Mouse (Mus musculus) myocyte (in vitro differentiated cells): ENCODE measurements around the gene Mterf1a.
"Not testable (repeated sequence)": the region's sequence is repeated elsewhere in the genome, so short reads cannot be mapped to it uniquely, and the experiment has no call there.

Experiments used
- MAX ChIP-seq: IDR thresholded peaks from one replicate; pipeline ENCODE4 v1.6.1; 2011; ENCODE audit warnings: low read depth, mild to moderate bottlenecking, control low read depth
- MYOD1 ChIP-seq, 3 experiments: IDR thresholded peaks; one replicate each; pipeline ENCODE4 v1.6.1; 2011; ENCODE audit warnings: control low read depth in 2 of 3, low read depth in 2 of 3, mild to moderate bottlenecking in 2 of 3, moderate library complexity in 1 of 3; ENCODE audit not compliant: insufficient read length in 2 of 3, control insufficient read depth in 1 of 3
- POLR2A ChIP-seq: IDR thresholded peaks from one replicate; pipeline ENCODE4 v1.6.1; 2011; ENCODE audit warnings: low read depth, mild to moderate bottlenecking, control low read depth, moderate library complexity; ENCODE audit not compliant: insufficient read length
- POLR2AphosphoS2 ChIP-seq: IDR thresholded peaks from one replicate; pipeline ENCODE4 v1.6.1; 2011; ENCODE audit warnings: low read depth, control low read depth; ENCODE audit not compliant: insufficient read length
- REST ChIP-seq: IDR thresholded peaks from one replicate; pipeline ENCODE4 v1.6.1; 2011; ENCODE audit warnings: mild to moderate bottlenecking, control low read depth, moderate library complexity; ENCODE audit not compliant: insufficient read depth, insufficient read length
- USF1 ChIP-seq: IDR thresholded peaks from one replicate; pipeline ENCODE4 v1.6.1; 2011; ENCODE audit warnings: low read depth, mild to moderate bottlenecking, control low read depth, moderate library complexity

DNA sequence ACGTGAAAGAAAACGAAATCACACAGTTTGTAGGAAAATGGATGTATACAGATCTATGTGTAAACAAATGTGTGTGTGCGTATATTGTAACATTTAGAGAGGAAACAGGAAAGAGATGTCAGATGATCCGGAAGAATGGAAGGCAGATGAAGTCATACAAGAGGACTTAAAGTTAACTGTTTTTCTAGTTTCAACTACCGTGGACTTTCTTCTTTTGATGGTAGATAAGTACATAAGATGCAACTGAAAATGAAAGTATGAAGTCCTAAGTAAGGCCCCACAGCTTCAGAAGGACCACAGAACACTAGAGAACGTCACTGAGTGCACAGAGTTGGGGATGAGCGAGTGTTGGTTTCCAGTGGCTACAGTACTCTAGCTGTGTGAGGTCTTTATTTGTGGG is 6.9 kb downstream of the Mterf1a start:
- TF ChIP-seq USF1; REST; MAX; MYOD1 (IDR thresholded peaks at IDR 0.05; ENCODE audit: control insufficient read depth in 1 of 3, insufficient read length in 2 of 3, low read depth in 2 of 3); POLR2A; POLR2AphosphoS2: not testable (repeated sequence)
